Mouse (Mus musculus) embryonic facial prominence, embryonic 15.5 days (tissue): Measurements from ENCODE around the gene Nle1. TPM values are rescaled to one million over a fixed set of nuclear protein-coding genes. Genes with fewer than 3 reads are reported as not detected.

Experiments
- ATAC-seq: fragments of 200-750 bp; cut with Nextera tagmentation; 2 replicates; pipeline ENCODE4 v1.8.0; 2017; ENCODE audit warnings: low read depth, moderate TSS enrichment; ENCODE audit not compliant: insufficient number of reproducible peaks, low FRiP score, low TSS enrichment
- H3K27ac ChIP-seq: fragments of 300-500 bp; sonication (generic); replicated peaks from 2 replicates; pipeline ENCODE4 v1.5.1; 2015; ENCODE audit warnings: mild to moderate bottlenecking, inconsistent platforms
- H3K27me3 ChIP-seq: fragments of 300-500 bp; sonication (generic); 2 replicates; pipeline ENCODE4 v1.6.1; 2015; ENCODE audit warnings: inconsistent platforms
- H3K36me3 ChIP-seq: fragments of 300-500 bp; sonication (generic); 2 replicates; pipeline ENCODE4 v1.6.1; 2015; ENCODE audit warnings: mild to moderate bottlenecking, inconsistent platforms
- H3K4me1 ChIP-seq: fragments of 300-500 bp; sonication (generic); 2 replicates; pipeline ENCODE4 v1.6.1; 2015; ENCODE audit warnings: inconsistent platforms
- H3K4me2 ChIP-seq: fragments of 300-500 bp; sonication (generic); replicated peaks from 2 replicates; pipeline ENCODE4 v1.6.1; 2015; ENCODE audit warnings: mild to moderate bottlenecking, inconsistent platforms
- H3K4me3 ChIP-seq: fragments of 300-500 bp; sonication (generic); replicated peaks from 2 replicates; pipeline ENCODE4 v1.5.1; 2015; ENCODE audit warnings: mild to moderate bottlenecking, inconsistent platforms
- H3K9ac ChIP-seq: fragments of 300-500 bp; sonication (generic); 2 replicates; pipeline ENCODE4 v1.6.1; 2015; ENCODE audit warnings: inconsistent platforms
- H3K9me3 ChIP-seq: fragments of 300-500 bp; sonication (generic); replicated peaks from 2 replicates; pipeline ENCODE4 v1.6.1; 2016; ENCODE audit warnings: inconsistent platforms
- WGBS: fragments of 180-500 bp; shearing (Covaris S2); methylation state at CpG from one replicate; pipeline ENCODE4 v1.1.7; 2015; 5-methylcytosine and 5-hydroxymethylcytosine counted together
- polyA plus RNA-seq: library from polyadenylated mRNA; unstranded; fragments of >200 nt; fragmentation: Nextera tagmentation; extraction: Ambion mirVana; gene quantifications from 2 replicates; pipeline ENCODE4 v1.2.1, GENCODE M21; 2015

Nle1 gene
- 35.2 and 38.4 TPM in 2 replicates for polyA plus RNA-seq

DNA sequence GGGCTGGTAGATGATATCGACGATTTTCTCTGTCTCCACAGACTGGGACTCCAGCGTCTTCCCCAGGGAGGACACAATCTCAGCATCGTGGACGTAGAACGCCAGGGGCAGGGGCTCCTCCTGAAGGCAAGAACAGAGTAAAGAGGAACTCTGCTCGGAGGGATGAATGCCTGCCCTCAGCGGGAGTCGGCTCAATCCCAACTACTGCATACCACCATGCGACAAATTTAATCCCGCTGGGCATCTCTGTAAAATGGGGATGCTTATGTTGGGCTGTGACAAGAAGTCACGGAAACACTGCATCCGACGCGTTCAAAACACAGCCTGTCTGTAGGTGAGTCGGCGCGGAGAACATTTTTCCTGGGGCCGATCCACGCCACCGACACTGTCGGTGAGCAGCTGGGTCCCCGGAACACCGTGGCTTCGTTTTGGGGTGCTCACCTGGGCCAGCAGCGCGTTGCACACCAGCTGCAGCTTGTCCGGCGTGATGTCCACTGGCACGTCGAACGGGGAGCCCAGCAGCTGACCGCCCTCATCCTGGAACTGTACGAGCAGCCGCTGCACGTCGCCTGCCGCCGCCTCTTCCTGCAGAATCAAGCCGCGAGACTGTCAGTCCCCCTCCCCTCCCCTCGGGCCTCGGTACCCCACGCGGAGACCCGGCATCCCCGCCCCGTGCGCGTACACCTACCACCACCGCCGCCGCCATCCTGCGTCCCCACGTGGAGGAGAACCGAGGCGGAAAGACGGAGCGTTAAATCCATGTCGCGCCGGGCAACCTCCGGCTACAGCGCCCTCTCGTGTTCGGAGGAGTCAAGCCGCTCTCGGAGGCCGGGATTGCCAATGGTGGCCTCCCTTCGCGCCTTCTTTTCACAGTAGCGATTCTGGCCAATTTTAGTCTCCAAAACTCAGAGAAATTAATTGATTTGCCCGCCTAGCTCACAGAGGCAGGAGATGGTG lies at the start of gene Nle1:
TSS of gene Nle1 (minus strand) at position 761 of the 957 bp plus-strand sequence.
- Histone ChIP-seq H3K4me2 (peak within 1 kb of the TSS; percentile 86), H3K36me3 (peaks cover 37% of the 10 kb centered on the region), H3K4me1 (peaks cover 10% of the 10 kb centered on the region), H3K9ac (peak within 1 kb of the TSS; percentile 62), H3K27me3 (no peaks in the 10 kb centered on the region), H3K9me3 (no peaks in the 10 kb centered on the region), H3K4me3 (peak within 1 kb of the TSS; percentile 82), H3K27ac (no peak within 1 kb of the TSS)
- WGBS: 1% methylated on average over 73 of the region's 73 CpGs
- ATAC-seq: peak; percentile 53; the same call in 1 of the 2 replicates

DNA sequence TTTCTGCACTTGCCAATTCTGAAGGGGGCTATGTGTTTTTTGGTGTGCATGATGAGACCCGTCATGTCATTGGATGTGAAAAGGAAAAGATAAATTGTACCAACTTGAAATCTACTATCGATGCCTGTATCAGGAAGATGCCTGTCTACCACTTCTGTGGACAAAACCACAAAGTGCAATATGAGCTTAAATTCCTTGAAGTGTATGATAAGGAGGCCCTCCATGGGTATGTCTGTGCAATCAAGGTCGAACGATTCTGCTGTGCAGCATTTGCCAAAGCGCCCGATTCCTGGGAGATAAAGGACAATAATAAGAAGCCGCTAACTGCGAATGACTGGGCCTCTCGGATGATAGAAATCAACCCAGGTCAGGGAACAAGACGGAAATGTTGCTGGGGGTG lies 48.7 kb upstream of the Nle1 start:
- Histone ChIP-seq H3K27ac (no peak overlapping the region), H3K27me3 (peaks cover 30% of the 10 kb centered on the region), H3K4me2 (no peak overlapping the region), H3K9me3 (no peaks in the 10 kb centered on the region), H3K4me1 (0 out of 2 replicates have a peak, but pooled peaks cover under 1% of the 10 kb centered on the region), H3K4me3 (no peak overlapping the region), H3K9ac (no peak overlapping the region), H3K36me3 (no peaks in the 10 kb centered on the region)
- 74% methylated on average over 10 of the region's 10 CpGs for WGBS
- ATAC-seq: no peak

DNA sequence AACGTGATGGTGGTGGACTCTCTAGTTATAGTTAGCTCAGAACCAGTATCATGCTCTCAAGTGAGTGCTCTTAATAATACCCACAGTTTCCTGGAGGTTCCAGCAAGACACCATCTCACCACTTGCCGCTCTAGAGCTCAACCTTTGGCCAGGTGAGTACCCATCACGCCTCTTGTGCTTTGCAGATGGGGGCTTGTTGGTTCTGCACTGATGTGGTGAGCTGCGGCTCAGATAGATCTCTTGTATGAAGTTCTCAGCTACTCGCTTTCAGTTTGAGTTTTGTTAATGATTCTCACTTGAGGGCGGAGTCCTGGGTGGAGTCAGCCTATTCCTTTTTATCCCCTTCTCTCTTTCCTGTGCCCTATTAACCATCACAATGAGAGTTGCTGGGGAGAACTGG lies 46.4 kb upstream of the Nle1 start:
- no peaks in the 10 kb centered on the region for H3K9me3 ChIP-seq
- no peak overlapping the region for H3K4me2 ChIP-seq
- H3K9ac ChIP-seq: no peak overlapping the region
- no peak overlapping the region for H3K4me3 ChIP-seq
- H3K27me3 ChIP-seq: peaks cover 51% of the 10 kb centered on the region
- WGBS: 71% methylated on average over 6 of the region's 6 CpGs
- 0 out of 2 replicates have a peak, but pooled peaks cover 5% of the 10 kb centered on the region for H3K4me1 ChIP-seq
- ATAC-seq: no peak
- H3K36me3 ChIP-seq: no peaks in the 10 kb centered on the region
- no peak overlapping the region for H3K27ac ChIP-seq

DNA sequence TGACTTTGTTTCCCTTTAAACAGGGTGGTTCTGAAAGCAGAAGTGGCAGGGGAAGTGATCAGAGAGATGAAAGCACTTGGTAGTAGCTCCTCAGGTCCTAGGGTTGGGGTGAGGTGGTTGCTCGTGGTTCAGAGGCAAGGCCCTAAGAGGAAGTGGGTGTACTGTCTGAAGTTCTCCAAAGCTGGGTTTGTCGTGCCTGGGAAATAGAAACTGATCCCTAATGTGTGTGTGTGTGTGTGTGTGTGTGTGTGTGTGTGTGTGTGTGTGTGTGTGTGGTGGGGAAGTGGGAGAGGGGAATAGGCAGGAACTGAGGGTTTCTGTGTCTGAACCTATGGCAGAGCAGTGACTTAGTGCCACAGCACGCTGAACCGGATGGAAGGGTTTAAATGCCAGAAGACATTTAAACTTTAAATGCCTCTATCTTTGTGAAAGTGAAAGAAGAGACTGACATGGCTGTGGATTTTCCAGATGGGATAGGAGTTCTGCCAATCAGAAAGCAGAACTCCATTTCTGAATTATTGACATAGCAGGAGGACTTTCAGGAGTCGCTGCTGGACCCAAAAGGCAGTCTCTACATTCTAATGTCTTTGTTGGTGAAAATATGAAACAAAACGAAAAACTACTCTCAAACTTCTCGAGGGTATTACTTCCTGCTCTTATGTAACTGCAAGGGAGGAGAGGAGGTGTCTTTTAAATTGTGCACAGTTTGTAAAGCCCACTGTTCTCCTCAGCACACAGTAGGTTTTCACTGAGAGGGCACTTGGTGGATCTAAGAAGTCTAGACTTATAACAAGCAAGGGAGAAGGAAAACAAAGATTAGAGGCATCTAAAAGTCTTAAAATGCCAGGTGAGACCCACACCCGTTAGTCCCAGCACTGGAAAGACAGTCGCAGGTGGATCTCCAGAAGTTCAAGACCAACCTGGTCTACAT lies 44.7 kb upstream of the Nle1 start:
- 0 out of 2 replicates have a peak, but pooled peaks cover 5% of the 10 kb centered on the region for H3K4me1 ChIP-seq
- H3K9me3 ChIP-seq: no peaks in the 10 kb centered on the region
- no peaks in the 10 kb centered on the region for H3K36me3 ChIP-seq
- no peak overlapping the region for H3K4me2 ChIP-seq
- H3K27ac ChIP-seq: no peak overlapping the region
- no peak overlapping the region for H3K4me3 ChIP-seq
- peaks cover 55% of the 10 kb centered on the region for H3K27me3 ChIP-seq
- ATAC-seq: no peak
- H3K9ac ChIP-seq: no peak overlapping the region
- WGBS: 49% methylated on average over 9 of the region's 9 CpGs

DNA sequence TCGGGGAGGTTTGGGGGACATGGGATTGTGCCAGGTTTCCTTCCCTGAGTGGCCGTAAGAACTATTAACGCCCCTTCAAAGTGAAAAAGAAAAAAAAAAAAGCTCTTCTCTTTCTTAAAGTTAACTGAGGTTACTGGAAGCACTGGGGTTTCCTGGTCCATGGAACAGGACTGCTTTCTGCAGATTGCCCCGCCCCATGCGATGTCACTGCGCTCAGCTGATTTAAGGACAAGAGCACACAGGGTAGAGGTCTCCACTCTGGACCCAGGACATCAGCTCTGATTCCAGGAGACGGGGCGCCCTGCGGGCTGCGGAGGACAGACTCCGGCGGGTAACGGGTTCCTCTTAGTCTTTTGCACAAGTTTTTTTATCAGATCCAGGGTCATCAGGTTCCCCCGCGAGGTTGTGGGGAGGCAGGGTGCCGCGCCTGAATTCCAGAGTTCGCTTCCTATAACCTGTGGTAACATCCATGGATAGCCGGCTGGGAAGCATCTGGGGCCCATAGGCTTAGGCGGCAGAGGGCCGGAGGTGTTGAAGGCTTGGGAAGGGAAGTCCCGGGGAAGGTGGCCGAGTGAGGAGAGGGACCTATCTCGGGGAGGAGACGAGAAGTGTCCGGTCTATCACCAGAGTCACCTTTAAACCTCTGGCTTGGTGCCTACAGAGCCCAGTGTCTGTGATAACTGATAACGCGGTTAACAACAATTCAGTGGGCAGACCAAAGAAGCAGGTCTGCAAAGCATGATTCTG lies 43.8 kb upstream of the Nle1 start:
- Histone ChIP-seq H3K27ac (no peak overlapping the region), H3K4me3 (peak overlapping the region; percentile 17; the same call in 1 of the 2 replicates), H3K9ac (no peak overlapping the region), H3K4me1 (0 out of 2 replicates have a peak, but pooled peaks cover 5% of the 10 kb centered on the region), H3K27me3 (peaks cover 55% of the 10 kb centered on the region), H3K36me3 (no peaks in the 10 kb centered on the region), H3K9me3 (no peaks in the 10 kb centered on the region), H3K4me2 (no peak overlapping the region)
- no peak for ATAC-seq
- WGBS: 8% methylated on average over 28 of the region's 28 CpGs

DNA sequence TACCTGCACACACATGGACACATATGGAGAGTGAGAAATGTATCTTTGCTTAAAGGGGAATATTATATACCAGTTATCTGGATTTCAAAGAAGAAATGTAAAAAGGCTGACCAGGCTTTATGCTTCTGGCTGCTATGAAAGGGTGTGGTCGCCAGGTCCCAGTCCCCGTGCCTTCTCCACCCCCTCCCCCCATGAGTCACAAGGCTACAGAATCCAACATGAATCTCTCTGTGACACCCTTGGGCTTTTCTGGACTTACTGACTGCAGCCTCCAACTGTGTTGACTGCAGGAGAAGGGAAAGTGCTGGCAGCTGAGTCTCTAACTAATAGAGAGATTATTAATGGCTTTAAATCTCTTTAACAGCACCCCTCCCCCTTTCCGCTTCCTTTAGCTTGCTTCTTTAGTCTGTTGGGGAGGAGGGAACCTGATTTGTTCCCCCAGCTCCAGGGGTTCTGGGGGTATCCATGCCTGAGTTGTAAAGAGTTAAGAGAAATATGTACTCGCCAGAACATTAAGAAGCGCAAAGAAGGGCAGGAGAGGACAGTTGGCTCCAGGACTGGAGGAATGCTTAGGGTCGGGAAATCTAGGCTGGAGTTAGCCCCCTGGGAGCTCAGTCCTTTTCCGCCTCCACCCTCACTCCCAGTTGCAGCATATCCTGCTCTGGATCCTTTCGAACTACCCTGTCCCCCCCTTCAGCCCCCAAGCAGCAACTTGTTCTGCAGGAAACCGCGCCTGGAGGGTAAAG lies 42.7 kb upstream of the Nle1 start, which contains the start of gene Slfn5:
TSS of gene Slfn5 (plus strand) at position 614 of the 746 bp plus-strand sequence.
- peaks cover 55% of the 10 kb centered on the region for H3K27me3 ChIP-seq
- no peak within 1 kb of the TSS for H3K27ac ChIP-seq
- H3K4me1 ChIP-seq: 0 out of 2 replicates have a peak, but pooled peaks cover 5% of the 10 kb centered on the region
- 8% methylated on average over 10 of the region's 10 CpGs for WGBS
- no peak within 1 kb of the TSS for H3K9ac ChIP-seq
- H3K4me3 ChIP-seq: peak within 1 kb of the TSS; percentile 17; the same call in 1 of the 2 replicates
- no peaks in the 10 kb centered on the region for H3K9me3 ChIP-seq
- ATAC-seq: no peak
- no peaks in the 10 kb centered on the region for H3K36me3 ChIP-seq
- H3K4me2 ChIP-seq: peak within 1 kb of the TSS; percentile 24; the same call in 1 of the 2 replicates

DNA sequence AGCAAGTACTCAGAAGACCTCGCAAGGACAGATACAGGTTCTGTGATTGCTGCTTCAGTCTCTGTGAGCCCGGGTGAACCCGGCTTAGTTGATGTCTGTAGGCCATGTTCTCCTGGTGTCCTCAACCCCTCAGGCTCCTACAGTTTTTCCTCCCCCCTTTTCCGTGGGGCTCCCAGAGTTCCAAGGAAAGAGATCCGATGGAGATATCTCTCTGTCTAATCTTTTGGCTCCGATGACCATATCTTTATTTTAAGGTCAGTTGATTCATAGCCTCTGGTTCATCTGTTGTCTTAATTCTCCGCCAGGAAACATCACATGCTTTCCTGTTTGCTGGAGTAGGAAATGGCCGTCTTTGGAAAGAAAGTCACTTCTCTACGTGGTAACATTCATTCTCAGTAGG lies 40.8 kb upstream of the Nle1 start:
- no peak overlapping the region for H3K4me2 ChIP-seq
- H3K27me3 ChIP-seq: peaks cover 46% of the 10 kb centered on the region
- no peaks in the 10 kb centered on the region for H3K9me3 ChIP-seq
- WGBS: 81% methylated on average over 9 of the region's 9 CpGs
- no peaks in the 10 kb centered on the region for H3K36me3 ChIP-seq
- no peak overlapping the region for H3K9ac ChIP-seq
- H3K4me1 ChIP-seq: 0 out of 2 replicates have a peak, but pooled peaks cover 5% of the 10 kb centered on the region
- H3K27ac ChIP-seq: no peak overlapping the region
- ATAC-seq: no peak
- no peak overlapping the region for H3K4me3 ChIP-seq

DNA sequence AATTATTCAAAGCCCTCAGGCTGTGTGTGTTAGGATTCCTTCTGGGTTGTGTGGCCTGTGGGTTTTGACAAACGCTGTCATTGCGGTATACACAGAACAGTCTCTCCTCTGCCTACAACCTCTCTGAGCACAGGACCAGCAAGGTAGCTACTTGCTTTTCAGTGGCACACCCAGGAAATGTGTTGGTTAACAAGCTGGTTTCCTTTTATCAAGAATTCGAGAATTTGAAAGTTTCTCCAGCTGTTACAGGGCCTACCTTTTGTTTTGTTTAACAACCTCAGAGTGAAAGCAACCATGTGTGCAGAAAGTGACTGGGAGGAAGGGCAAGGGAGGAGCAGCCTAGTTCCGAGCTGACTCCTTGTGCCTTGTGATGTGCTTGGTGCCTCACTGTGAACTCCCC lies 39.2 kb upstream of the Nle1 start:
- Histone ChIP-seq H3K9me3 (no peaks in the 10 kb centered on the region), H3K9ac (no peak overlapping the region), H3K36me3 (no peaks in the 10 kb centered on the region), H3K4me2 (no peak overlapping the region), H3K4me1 (0 out of 2 replicates have a peak, but pooled peaks cover 5% of the 10 kb centered on the region), H3K27me3 (peaks cover 32% of the 10 kb centered on the region), H3K27ac (no peak overlapping the region), H3K4me3 (no peak overlapping the region)
- no peak for ATAC-seq
- 37% methylated on average over 4 of the region's 4 CpGs for WGBS

DNA sequence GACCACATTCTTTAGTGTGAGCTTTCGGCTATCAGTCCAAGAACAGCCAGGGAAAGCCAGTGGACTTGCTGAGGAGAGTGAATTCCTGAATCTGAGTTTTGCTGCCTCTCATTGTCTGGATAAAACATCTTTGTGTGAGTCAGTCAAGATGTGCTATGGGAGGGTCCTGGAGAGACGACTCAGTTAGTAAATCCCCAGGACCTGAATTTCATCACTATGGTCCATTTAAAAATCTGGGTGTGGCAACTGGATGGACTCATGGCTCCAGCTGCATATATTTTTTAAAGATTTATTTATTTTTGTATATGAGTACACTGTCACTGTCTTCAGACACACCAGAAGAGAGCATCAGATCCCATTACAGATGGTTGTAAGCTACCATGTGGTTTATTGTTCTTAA lies 37.4 kb upstream of the Nle1 start:
- Histone ChIP-seq H3K27me3 (peaks cover 16% of the 10 kb centered on the region), H3K4me2 (no peak overlapping the region), H3K9ac (no peak overlapping the region), H3K36me3 (no peaks in the 10 kb centered on the region), H3K27ac (no peak overlapping the region), H3K4me3 (no peak overlapping the region), H3K9me3 (no peaks in the 10 kb centered on the region), H3K4me1 (no peaks in the 10 kb centered on the region)
- ATAC-seq: no peak
- 57% methylated on average over 2 of the region's 2 CpGs for WGBS

DNA sequence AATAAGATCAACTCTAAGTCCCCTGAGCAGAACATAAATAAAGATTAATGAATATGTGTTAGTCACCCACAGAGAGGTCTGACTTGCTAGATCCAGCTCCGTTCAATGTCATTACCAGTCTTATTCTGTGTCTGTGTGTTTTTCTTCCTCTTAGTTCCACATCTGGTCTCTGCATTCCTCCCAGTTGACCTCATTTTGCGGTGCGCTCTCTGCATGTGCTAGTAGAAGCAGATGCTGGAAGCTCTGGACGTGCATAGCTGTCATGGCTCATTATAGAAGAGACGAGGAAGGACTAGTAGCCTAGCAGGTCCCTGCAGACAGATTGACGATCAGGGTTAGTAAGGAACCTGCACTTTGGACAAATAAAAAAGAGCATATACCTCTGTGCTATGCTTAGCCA lies 35.1 kb upstream of the Nle1 start:
- no peak for ATAC-seq
- peaks cover 22% of the 10 kb centered on the region for H3K27me3 ChIP-seq
- no peaks in the 10 kb centered on the region for H3K36me3 ChIP-seq
- H3K4me1 ChIP-seq: no peaks in the 10 kb centered on the region
- 27% methylated on average over 6 of the region's 6 CpGs for WGBS
- no peak overlapping the region for H3K4me2 ChIP-seq
- H3K9me3 ChIP-seq: no peaks in the 10 kb centered on the region
- H3K4me3 ChIP-seq: no peak overlapping the region
- H3K27ac ChIP-seq: no peak overlapping the region
- no peak overlapping the region for H3K9ac ChIP-seq
